Comparison of ENCODE assay signal across 14 mouse cellular contexts in the genomic region with DNA sequence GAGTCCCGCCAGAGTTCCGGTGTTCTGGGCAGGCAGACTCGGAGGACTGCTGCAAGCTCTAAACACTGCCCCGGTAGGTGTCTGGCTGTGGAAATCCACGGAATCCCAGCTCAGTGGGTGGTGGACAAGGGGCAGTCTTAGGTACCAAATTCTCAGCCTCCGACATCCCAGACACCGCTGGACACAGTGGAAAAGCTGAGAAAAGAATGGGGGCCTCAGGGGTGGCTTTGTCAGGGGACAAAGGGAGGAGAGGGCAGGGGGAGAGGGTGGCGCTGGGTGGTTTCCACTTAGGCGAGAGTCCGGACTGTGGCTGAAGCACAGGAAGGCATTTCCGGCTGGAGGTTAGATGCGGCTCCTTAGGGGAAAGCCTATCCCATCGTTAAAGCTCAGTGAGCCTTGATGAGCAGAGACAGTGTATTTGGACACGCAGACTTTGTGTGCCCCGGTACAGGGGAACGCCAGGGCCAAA.
DNase-seq lines count a peak whose midpoint lies in the region; ATAC-seq and TF ChIP-seq lines count a peak whose summit lies in the region.
"Had no signal": no experiment of that assay in that cellular context is flagged by ENCODE, and none has a peak within 500 bp of the region (broad histone marks: within the 10 kb centered on the region; RNA-seq: fewer than 3 reads in every experiment).

No protein-coding gene starts in this region.

- H3K36me3 ChIP-seq in heart, embryonic 13.5 days: no peaks in the 10 kb centered on the region
- H3K36me3 ChIP-seq in embryonic facial prominence, embryonic 12.5 days: no peaks in the 10 kb centered on the region
- H3K36me3 ChIP-seq in hindbrain, embryonic 13.5 days: no peaks in the 10 kb centered on the region
- H3K36me3 ChIP-seq in midbrain, postnatal 0 days (ENCODE audit: insufficient read depth, low read length): no peaks in the 10 kb centered on the region
- H3K36me3 ChIP-seq: limb, embryonic 15.5 days; stomach, embryonic 15.5 days had no signal

- WGBS in heart, embryonic 13.5 days: 58% methylated on average over 16 of the region's 16 CpGs
- 51% methylated on average over 16 of the region's 16 CpGs for WGBS in embryonic facial prominence, embryonic 12.5 days
- 21% methylated on average over 16 of the region's 16 CpGs for WGBS in hindbrain, embryonic 13.5 days
- WGBS in midbrain, postnatal 0 days: 3% methylated on average over 16 of the region's 16 CpGs

- H3K27ac ChIP-seq in heart, embryonic 13.5 days (replicated peaks): no peak overlapping the region
- no peak overlapping the region for H3K27ac ChIP-seq in embryonic facial prominence, embryonic 12.5 days
- H3K27ac ChIP-seq in hindbrain, embryonic 13.5 days: peak overlapping the region; percentile 40; the same call in 1 of the 2 replicates
- H3K27ac ChIP-seq in midbrain, postnatal 0 days (ENCODE audit: low read depth, low read length): no peak overlapping the region
- H3K27ac ChIP-seq: limb, embryonic 15.5 days; macrophage; stomach, embryonic 15.5 days had no signal

- no peak for ATAC-seq in heart, embryonic 13.5 days (ENCODE audit: extremely low read depth, insufficient number of reproducible peaks, low FRiP score, low TSS enrichment)
- 0 out of 2 replicates have a peak, but pooled peaks have one; percentile 35 for ATAC-seq in embryonic facial prominence, embryonic 12.5 days (ENCODE audit: insufficient number of reproducible peaks, insufficient read depth, low FRiP score, low TSS enrichment)
- ATAC-seq in hindbrain, embryonic 13.5 days (ENCODE audit: low FRiP score): peak; percentile 81
- ATAC-seq in midbrain, postnatal 0 days (ENCODE audit: low FRiP score): peak; percentile 48; the same call in 1 of the 2 replicates
- ATAC-seq: Patski had no signal

- no peak overlapping the region for H3K4me3 ChIP-seq in heart, embryonic 13.5 days
- H3K4me3 ChIP-seq in embryonic facial prominence, embryonic 12.5 days: 0 out of 2 replicates have a peak overlapping the region, but pooled peaks have one; percentile 5
- peak overlapping the region; percentile 35 for H3K4me3 ChIP-seq in hindbrain, embryonic 13.5 days
- peak overlapping the region; percentile 30 for H3K4me3 ChIP-seq in midbrain, postnatal 0 days (ENCODE audit: low read depth, low read length)
- H3K4me3 ChIP-seq: limb, embryonic 15.5 days; stomach, embryonic 15.5 days had no signal

- H3K9me3 ChIP-seq in heart, embryonic 13.5 days: no peaks in the 10 kb centered on the region
- H3K9me3 ChIP-seq in embryonic facial prominence, embryonic 12.5 days: no peaks in the 10 kb centered on the region
- H3K9me3 ChIP-seq in hindbrain, embryonic 13.5 days: no peaks in the 10 kb centered on the region
- no peaks in the 10 kb centered on the region for H3K9me3 ChIP-seq in midbrain, postnatal 0 days (ENCODE audit: low read length)
- H3K9me3 ChIP-seq: limb, embryonic 15.5 days; stomach, embryonic 15.5 days had no signal

- no peaks in the 10 kb centered on the region for H3K4me1 ChIP-seq in heart, embryonic 13.5 days
- no peaks in the 10 kb centered on the region for H3K4me1 ChIP-seq in embryonic facial prominence, embryonic 12.5 days
- H3K4me1 ChIP-seq in hindbrain, embryonic 13.5 days (replicated peaks): peaks cover 8% of the 10 kb centered on the region; the same call in 1 of the 2 replicates
- no peaks in the 10 kb centered on the region for H3K4me1 ChIP-seq in midbrain, postnatal 0 days (ENCODE audit: insufficient read depth, low read length)
- H3K4me1 ChIP-seq: limb, embryonic 15.5 days; stomach, embryonic 15.5 days had no signal

- H3K9ac ChIP-seq in heart, embryonic 13.5 days: no peak overlapping the region
- H3K9ac ChIP-seq in embryonic facial prominence, embryonic 12.5 days: no peak overlapping the region
- H3K9ac ChIP-seq in hindbrain, embryonic 13.5 days: peak overlapping the region; percentile 66
- H3K9ac ChIP-seq in midbrain, postnatal 0 days (replicated peaks; ENCODE audit: low read length, poor library complexity, severe bottlenecking): peak overlapping the region; percentile 46
- H3K9ac ChIP-seq: limb, embryonic 15.5 days; stomach, embryonic 15.5 days had no signal

- DNase-seq in heart, adult 8-10 months (ENCODE audit: low spot score): no peak
- DNase-seq in midbrain, postnatal 0 days (ENCODE audit: low spot score): peak; percentile 14
- DNase-seq in right cerebral cortex, adult 18-20 months: no peak
- DNase-seq in urinary bladder, postnatal 25 days (ENCODE audit: low spot score): no peak
- DNase-seq in spleen, postnatal 14 days (ENCODE audit: low spot score in 2 of 2): no peak
- DNase-seq: adrenal gland, postnatal 36 days; cerebellum, adult 2 months had no signal

- peak overlapping the region; percentile 18 for H3K4me2 ChIP-seq in heart, embryonic 13.5 days
- peak overlapping the region; percentile 38; the same call in 1 of the 2 replicates for H3K4me2 ChIP-seq in embryonic facial prominence, embryonic 12.5 days (replicated peaks)
- H3K4me2 ChIP-seq in hindbrain, embryonic 13.5 days: peak overlapping the region; percentile 56
- peak overlapping the region; percentile 57 for H3K4me2 ChIP-seq in midbrain, postnatal 0 days (ENCODE audit: low read depth, low read length, poor library complexity, severe bottlenecking)
- H3K4me2 ChIP-seq: limb, embryonic 15.5 days; stomach, embryonic 15.5 days had no signal

- TF ChIP-seq CTCF in midbrain, postnatal 0 days (IDR thresholded peaks at IDR 0.05): no peak

- H3K27me3 ChIP-seq in heart, embryonic 13.5 days (replicated peaks): no peaks in the 10 kb centered on the region
- no peaks in the 10 kb centered on the region for H3K27me3 ChIP-seq in embryonic facial prominence, embryonic 12.5 days
- no peaks in the 10 kb centered on the region for H3K27me3 ChIP-seq in hindbrain, embryonic 13.5 days
- no peaks in the 10 kb centered on the region for H3K27me3 ChIP-seq in midbrain, postnatal 0 days (ENCODE audit: insufficient read depth, low read length)
- H3K27me3 ChIP-seq: limb, embryonic 15.5 days; Patski; stomach, embryonic 15.5 days had no signal

Comparison
In these comparisons a context has a peak if more than half of its experiments do, and no peak if none do; other contexts are left out.
1. H3K9ac ChIP-seq: peak in hindbrain, embryonic 13.5 days (single experiment) and midbrain, postnatal 0 days (single experiment); none in heart, embryonic 13.5 days (single experiment) and embryonic facial prominence, embryonic 12.5 days (single experiment).
2. Peak in every context shown above with its lines, with median percentiles within 50 percentile points of each other: H3K4me2 ChIP-seq.